Mouse (Mus musculus): ENCODE results near the gene Stk35. TPM values are rescaled to one million over a fixed set of nuclear protein-coding genes. Genes with fewer than 3 reads are reported as not detected.

Stk35 gene
- 22.3 and 26.8 TPM in 2 replicates for polyA plus RNA-seq (2012; rRNA removed)

DNA sequence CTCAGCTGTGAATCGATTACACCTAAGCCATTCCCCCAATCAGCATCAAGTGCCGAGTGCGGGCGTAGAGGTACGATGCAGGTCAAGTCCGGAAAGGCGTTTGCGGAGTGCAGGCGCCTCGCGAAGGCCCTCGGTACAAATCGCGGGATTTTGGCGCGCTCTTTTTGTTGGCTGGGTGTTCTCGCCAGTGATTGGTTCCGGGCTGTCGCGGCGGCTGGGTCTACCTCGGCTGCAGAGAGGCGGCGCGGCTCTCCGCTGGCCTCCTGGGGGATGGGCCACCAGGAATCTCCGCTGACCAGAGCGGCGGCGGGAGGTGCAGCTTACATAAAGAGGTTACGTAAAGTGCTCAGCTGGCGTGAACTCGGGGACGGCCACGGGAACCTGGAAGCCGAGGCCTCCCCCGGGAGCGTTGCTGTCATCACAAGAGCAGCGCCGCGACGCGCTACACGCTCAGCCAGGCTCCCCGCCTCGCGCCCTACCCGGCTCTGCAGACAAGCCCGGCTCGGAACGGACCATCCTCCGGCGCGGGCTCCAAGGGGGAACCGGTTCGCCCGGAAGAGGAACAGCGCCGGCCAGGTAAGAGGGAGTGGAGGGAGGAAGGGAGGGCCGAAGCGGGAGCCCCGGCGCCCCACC lies at the start of gene Stk35:
Gene Stk35 (plus strand): TSS at position 247 of the 633 bp plus-strand sequence.

Other genes starting within 250 kb of the Stk35 start
- gene Sirpa, start 207.7 kb upstream of the Stk35 start, polyA plus RNA-seq (2012; rRNA removed): 25.6 and 25.7 TPM in 2 replicates
- gene Pdyn, start 100.7 kb upstream of the Stk35 start, polyA plus RNA-seq (2012; rRNA removed): 0.62 and 0.70 TPM in 2 replicates
- gene Tgm3, start 211.8 kb downstream of the Stk35 start, polyA plus RNA-seq (2012; rRNA removed): 0.11 and 0.22 TPM in 2 replicates

Measured in central nervous system, embryonic 11.5 days (tissue).